Mouse (Mus musculus) bone marrow, adult 2 months (tissue): ENCODE data around the gene Jak2. TPM values are rescaled to one million over a fixed set of nuclear protein-coding genes. Genes with fewer than 3 reads are reported as not detected.

Source experiments
- H3K27ac ChIP-seq: fragments of 200-500 bp; 2 replicates; pipeline ENCODE4 v1.5.1; 2012; ENCODE audit warnings: low read depth, mild to moderate bottlenecking, control low read depth, inconsistent platforms, low read length; ENCODE audit not compliant: control insufficient read depth, poor library complexity, insufficient read depth
- H3K4me1 ChIP-seq: fragments of 200-500 bp; 2 replicates; pipeline ENCODE4 v1.6.1; 2011; ENCODE audit warnings: low read length; ENCODE audit not compliant: control insufficient read depth, insufficient read depth
- H3K4me3 ChIP-seq: fragments of 200-500 bp; replicated peaks from 2 replicates; pipeline ENCODE3; 2011; ENCODE audit warnings: mild to moderate bottlenecking, low read depth, low read length, control low read depth; ENCODE audit not compliant: control insufficient read depth
- CTCF ChIP-seq: fragments of 200-500 bp; IDR thresholded peaks from 2 replicates; pipeline ENCODE4 v1.5.1; 2011; ENCODE audit warnings: low read length, control low read depth; ENCODE audit not compliant: control insufficient read depth, insufficient read depth
- POLR2A ChIP-seq: fragments of 200-500 bp; IDR thresholded peaks from 2 replicates; pipeline ENCODE4 v1.6.1; 2011; ENCODE audit warnings: low read depth, mild to moderate bottlenecking, control low read depth, low read length, borderline replicate concordance; ENCODE audit not compliant: control insufficient read depth
- WGBS: fragments of 180-500 bp; shearing (Covaris S2); methylation state at CpG from one replicate; pipeline ENCODE4 v1.1.7; 2018; 5-methylcytosine and 5-hydroxymethylcytosine counted together
- polyA plus RNA-seq: library from polyadenylated mRNA; stranded (reverse); fragments of >200 nt; gene quantifications from 2 replicates; pipeline ENCODE4 v1.2.4, GENCODE M21; 2011; ENCODE audit warnings: low replicate concordance; ENCODE audit not compliant: missing spikeins, insufficient read depth, insufficient read length

Jak2 gene
- polyA plus RNA-seq, 1 experiment: 21.3 TPM

DNA sequence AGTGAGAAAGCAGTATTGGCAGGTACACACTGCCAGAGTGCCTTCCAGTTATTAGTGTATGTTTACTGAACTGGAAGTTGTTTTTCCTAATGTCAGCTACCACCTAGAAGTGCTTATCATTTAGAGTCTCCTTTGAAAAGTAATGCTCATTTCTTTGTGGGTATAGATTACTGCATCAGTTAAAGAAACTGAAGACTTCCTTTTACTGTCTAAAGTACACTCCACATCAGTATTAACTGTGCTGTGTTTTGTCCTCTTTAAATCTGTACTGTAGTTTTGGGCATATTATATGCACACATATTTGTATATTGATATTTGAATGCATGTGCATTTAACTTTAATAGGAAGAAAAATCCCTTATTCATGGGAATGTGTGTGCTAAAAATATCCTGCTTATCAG, 44.5 kb downstream of the Jak2 start:
- H3K27ac ChIP-seq: no peak overlapping the region
- H3K4me3 ChIP-seq: no peak overlapping the region
- TF ChIP-seq POLR2A: no peak
- TF ChIP-seq CTCF: no peak
- H3K4me1 ChIP-seq: no peaks in the 10 kb centered on the region

DNA sequence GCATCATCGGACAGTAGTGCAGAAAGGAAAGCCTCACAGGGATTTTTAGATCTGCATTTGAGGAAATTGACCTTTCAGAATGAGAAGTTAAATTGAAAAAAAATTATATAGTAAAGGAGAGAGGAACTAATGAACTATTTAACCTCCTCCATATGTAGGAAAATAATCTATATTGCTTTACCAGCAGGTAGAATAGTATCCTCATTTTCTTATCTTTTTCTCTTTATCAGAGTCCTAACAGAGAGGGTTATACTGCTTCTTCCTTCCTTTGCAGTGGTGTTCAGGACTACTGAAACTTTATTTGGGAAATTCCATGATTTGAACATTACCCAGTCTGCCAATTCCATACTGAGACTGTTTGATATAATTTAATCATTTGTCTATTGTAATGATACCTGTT, 45.7 kb downstream of the Jak2 start:
- Histone ChIP-seq H3K4me3 (no peak overlapping the region), H3K27ac (no peak overlapping the region), H3K4me1 (no peaks in the 10 kb centered on the region)
- TF ChIP-seq CTCF: no peak
- TF ChIP-seq POLR2A: no peak
- 96% methylated on average over 1 of the region's 1 CpGs for WGBS

DNA sequence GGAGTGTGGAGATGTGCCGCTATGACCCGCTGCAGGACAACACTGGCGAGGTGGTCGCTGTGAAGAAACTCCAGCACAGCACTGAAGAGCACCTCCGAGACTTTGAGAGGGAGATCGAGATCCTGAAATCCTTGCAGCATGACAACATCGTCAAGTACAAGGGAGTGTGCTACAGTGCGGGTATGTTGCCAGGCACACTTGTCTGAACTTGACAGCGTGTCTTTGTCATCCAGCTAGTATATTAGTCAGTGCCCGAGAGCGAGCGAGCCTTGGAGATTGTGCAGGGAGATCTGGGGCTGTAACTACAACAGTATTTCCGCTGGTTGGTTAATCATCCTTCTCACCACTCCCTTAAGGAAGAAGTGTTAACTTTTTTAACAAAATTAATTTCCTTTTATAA, 49.3 kb downstream of the Jak2 start:
- no peak for TF ChIP-seq POLR2A
- TF ChIP-seq CTCF: no peak
- no peaks in the 10 kb centered on the region; the same call in 1 of the 2 replicates for H3K4me1 ChIP-seq
- no peak overlapping the region for H3K27ac ChIP-seq
- 94% methylated on average over 13 of the region's 13 CpGs for WGBS
- no peak overlapping the region for H3K4me3 ChIP-seq

DNA sequence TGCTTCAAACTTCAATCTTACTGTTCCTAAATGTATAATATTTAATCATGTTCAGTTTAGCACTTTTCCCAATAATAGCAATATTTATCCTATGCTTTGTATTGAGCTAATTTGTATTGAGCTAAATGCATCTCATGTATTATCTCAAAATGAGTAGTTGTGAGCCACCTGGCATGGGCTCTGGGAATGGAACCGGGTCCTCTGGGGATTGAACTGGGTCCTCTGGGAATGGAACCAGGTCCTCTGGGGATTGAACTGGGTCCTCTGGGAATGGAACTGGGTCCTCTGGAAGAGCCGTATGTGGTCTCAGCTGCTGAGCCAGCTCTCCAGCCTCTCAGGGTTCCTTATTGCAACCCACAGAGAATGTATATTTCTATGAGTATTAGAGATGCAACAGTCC, 50.5 kb downstream of the Jak2 start:
- 91% methylated on average over 2 of the region's 2 CpGs for WGBS
- Histone ChIP-seq H3K4me1 (no peaks in the 10 kb centered on the region; the same call in 1 of the 2 replicates), H3K4me3 (no peak overlapping the region), H3K27ac (no peak overlapping the region)
- TF ChIP-seq CTCF: no peak
- TF ChIP-seq POLR2A: no peak

DNA sequence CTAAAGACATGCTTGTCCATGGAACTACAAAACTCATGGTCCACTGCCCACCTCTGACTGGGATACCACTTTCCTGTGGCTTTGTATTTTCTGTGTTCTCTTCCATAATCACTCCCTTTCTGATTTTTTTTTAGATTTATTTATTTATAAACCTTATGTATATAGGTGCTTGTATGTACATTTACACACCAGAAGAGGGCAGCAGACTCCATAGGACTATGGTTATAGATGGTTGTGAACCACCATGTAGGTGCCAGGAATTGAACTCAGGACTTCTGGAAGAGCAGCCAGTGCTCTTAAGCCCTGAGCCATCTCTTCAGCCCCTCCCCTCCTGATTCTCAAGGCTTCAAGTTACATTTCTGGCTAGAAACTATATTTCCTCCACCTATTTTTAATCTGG, 57.2 kb downstream of the Jak2 start:
- H3K27ac ChIP-seq: no peak overlapping the region
- TF ChIP-seq CTCF (no peak), POLR2A (no peak)
- H3K4me3 ChIP-seq: no peak overlapping the region
- H3K4me1 ChIP-seq: no peaks in the 10 kb centered on the region

DNA sequence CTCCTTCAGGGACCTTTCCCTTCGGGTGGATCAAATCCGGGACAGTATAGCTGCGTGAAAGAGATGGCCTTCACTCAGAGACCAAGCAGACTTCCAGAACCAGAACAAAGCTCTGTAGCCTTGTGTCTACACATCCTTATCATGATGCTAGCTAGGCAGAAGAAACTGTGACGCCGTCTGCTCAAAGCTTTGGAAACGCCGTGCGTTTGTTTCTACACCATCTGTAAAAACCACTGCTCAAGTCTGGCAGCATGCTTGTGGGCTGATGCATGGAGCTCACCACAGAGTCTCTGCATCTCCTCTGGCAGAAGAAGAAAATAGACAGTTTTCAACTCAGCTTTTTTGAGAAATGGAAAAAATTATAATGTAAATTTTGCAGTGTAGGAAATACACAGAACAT, 60.2 kb downstream of the Jak2 start:
- TF ChIP-seq POLR2A: no peak
- TF ChIP-seq CTCF: no peak
- 93% methylated on average over 8 of the region's 8 CpGs for WGBS
- H3K4me1 ChIP-seq: no peaks in the 10 kb centered on the region
- no peak overlapping the region for H3K27ac ChIP-seq
- H3K4me3 ChIP-seq: no peak overlapping the region

DNA sequence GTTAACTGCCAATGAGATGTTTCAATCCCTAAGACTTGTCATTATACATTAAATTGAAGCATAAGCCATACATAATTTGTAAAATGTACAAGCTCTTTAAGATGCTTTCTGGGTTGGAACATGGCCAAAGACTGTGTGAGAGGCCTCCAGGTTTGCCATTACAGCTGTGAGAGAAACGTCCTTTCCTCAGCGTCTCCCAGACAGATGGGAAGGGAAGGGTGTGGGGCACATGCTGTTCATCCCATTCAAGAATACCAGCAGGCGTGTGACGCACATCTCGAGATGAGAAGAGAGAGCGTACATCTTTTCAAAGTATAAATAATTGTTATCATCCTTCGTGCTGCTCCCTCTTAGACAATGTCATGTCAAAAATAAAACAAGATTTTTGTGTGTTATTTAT, 61.0 kb downstream of the Jak2 start:
- Histone ChIP-seq H3K4me1 (no peaks in the 10 kb centered on the region), H3K4me3 (no peak overlapping the region), H3K27ac (no peak overlapping the region)
- TF ChIP-seq CTCF (no peak), POLR2A (no peak)
- 91% methylated on average over 7 of the region's 7 CpGs for WGBS

DNA sequence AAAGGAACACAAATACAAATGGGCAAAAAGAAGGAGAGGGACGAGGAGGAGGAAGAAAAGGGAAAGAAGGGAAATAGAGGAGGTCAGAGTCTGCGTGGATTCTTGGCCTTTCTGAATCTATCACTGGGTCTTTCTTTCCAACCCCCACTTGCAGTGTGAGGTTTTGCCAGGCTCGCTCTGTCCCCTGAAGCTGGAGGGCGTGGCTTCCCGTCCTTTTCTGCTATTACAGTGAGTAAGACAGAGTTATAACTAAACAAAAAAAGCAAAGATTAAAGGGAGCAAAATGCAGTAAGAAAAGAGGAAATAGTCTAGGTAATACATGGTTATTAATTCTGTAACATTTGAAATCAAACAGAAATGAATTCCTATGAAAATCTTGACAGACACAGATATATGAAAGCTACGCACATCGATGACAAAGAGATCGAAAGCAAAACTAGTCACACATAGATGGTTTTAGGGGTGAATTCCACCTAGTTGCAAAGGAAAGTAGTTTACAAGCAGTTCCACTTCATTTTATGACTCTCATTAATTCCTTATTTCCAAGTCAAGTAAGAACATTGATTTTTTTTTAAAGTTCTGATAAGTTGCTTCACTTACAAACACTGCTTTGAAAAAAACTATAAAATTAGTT, 71.9 kb downstream of the Jak2 start:
- TF ChIP-seq POLR2A (no peak), CTCF (no peak)
- Histone ChIP-seq H3K4me3 (peak overlapping the region; percentile 13), H3K27ac (no peak overlapping the region), H3K4me1 (peaks cover 2% of the 10 kb centered on the region; the same call in 1 of the 2 replicates)
- WGBS: 11% methylated on average over 8 of the region's 8 CpGs

DNA sequence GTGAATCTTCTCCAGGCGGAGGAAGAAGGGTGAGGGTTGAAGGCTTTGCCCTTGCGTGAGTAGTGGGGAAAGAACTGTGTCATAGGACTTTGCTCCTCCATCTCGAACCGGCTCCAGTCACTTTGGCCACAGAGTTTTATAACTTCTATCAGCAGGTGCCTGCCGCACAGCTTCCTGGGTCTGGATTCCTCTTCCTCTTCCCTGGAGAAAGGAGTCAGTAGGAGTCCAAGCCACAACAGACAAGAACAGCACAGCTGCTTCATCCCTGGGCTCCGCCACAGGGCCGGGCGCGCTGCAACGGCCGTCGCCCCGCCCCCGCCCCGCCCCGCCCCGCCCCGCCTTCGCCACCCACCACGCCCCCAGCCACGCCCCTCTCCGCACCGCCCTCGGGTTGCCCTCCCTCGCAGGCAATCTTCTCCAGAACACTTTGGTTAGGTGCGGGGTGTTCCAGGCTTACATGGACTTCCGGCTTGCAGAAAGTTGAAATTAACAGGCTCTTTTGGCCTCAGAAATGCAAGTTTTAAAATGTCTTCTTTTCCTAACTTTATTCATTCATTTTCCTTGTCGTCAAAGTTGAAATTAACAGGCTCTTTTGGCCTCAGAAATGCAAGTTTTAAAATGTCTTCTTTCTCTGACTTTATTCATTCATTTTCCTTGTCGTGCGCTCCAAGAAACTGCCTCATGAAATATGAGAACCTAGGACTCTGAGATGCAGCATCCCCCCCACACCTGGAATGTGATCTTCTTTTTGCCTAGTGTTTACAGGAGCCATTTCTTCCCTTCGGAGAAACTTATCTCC, 73.6 kb downstream of the Jak2 start, which contains the start of gene Insl6:
Insl6 (minus strand) TSS at position 304 of the 799 bp plus-strand sequence.
- TF ChIP-seq POLR2A: no peak
- no peak for TF ChIP-seq CTCF
- WGBS: 4% methylated on average over 31 of the region's 31 CpGs
- H3K27ac ChIP-seq: no peak within 1 kb of the TSS

More for the DNA sequence above, 73.6 kb downstream of the Jak2 start, which contains the start of gene Insl6:
- Histone ChIP-seq H3K4me3 (peak within 1 kb of the TSS; percentile 57), H3K4me1 (peaks cover 2% of the 10 kb centered on the region)
